Mouse (Mus musculus) layer of hippocampus, postnatal 36 days (tissue): ENCODE results near the gene Zfp119a. TPM values are rescaled to one million over a fixed set of nuclear protein-coding genes. Genes with fewer than 3 reads are reported as not detected.
"Not testable (repeated sequence)": the region's sequence is repeated elsewhere in the genome, so short reads cannot be mapped to it uniquely, and the experiment has no call there.

Experiments used
- DNase-seq, 2 experiments: peaks; one replicate each; pipeline ENCODE4 v3.0.0; 2022
- total RNA-seq, 2 experiments: library from RNA; stranded (reverse); gene quantifications; 2 replicates each; pipeline ENCODE4 v1.2.3; 2021

Zfp119a gene
- 1 to 10 TPM; 6.0 to 6.5 TPM for total RNA-seq

- DNase-seq: peak; percentile 84
These were observed at the start of gene Zfp119a for GRCm38 (mm10) chr17:55878636-55879369. Gene Zfp119a, minus strand, starts transcription at chr17:55878930.

GRCm38 (mm10) chr17:55906669-55907068 lies 27.9 kb upstream of the Zfp119a start:
- no peak for DNase-seq

- no peak for DNase-seq
These were observed 25.4 kb upstream of the Zfp119a start for GRCm38 (mm10) chr17:55904131-55904530.

GRCm38 (mm10) chr17:55903687-55904086 lies 25.0 kb upstream of the Zfp119a start:
- DNase-seq: no peak

- no peak for DNase-seq
These were observed 24.4 kb upstream of the Zfp119a start for GRCm38 (mm10) chr17:55903087-55903486.

- DNase-seq: not testable (repeated sequence)
These were observed 13.8 kb upstream of the Zfp119a start for GRCm38 (mm10) chr17:55892406-55892955.

- DNase-seq: no peak
These were observed 6.2 kb upstream of the Zfp119a start for GRCm38 (mm10) chr17:55884912-55885311.

DNA sequence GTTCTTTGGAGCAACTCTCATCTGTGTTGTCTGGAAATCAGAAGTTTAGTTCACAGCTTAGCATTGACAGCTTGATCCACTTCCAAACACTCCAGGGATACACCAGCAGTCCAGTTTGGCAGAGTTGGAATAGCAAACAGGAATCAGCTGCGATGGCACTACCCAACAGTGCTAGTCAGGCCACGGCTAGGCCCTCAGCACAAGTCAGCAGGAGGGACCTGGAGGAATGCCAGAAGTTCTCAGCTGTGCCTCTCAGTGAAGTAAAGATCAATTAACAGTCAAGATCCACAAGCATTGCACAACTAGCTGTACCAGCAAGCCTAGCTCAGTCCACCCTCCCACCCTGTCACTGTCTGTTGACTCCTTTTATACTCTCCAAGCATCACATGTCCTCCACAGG lies 4.9 kb upstream of the Zfp119a start:
- DNase-seq: no peak

DNA sequence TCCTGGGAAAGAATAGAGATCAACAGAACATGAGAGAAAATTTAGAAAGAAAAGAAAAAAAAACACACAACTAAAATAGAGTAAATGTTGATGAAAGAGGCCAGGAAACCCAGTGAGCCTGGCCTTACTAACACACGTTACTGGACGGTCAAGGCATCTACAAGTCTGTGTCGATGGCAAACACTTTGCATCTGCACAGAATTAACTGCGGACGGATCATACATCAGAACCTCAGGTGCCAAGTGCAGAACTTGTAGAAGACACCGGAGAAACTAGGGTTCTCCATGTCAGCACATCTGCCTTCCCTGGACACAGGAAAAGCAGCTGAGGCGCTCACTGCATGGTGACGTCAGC lies 471 bp downstream of the Zfp119a start:
- DNase-seq: not testable (repeated sequence)

- no peak for DNase-seq
These were observed 1.5 kb downstream of the Zfp119a start for GRCm38 (mm10) chr17:55877184-55877583.

DNA sequence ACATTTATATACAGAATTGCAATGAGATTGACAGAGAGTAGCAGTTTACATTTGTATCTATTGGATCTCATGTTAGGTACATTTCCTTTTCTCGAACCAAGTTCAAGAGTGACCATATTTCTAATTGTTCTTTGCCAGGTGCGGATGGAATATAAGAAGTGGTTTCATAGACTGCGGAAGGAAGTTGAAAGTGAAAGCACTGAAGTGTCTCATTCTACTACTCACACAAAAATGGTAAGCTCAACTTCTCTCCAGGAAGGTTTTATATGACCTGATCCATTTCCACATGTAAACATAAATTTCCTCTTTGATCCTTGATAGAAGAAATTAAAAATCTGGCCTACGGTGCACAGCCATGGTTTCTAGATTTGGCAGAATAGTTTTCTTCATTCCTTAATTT lies 35.7 kb downstream of the Zfp119a start:
- DNase-seq: no peak

- DNase-seq: no peak
These were observed 57.2 kb downstream of the Zfp119a start for GRCm38 (mm10) chr17:55821566-55821965.

GRCm38 (mm10) chr17:55816853-55817252 lies 61.9 kb downstream of the Zfp119a start:
- DNase-seq: no peak

Other genes starting within 250 kb of the Zfp119a start
- 1 to 10 TPM; 6.6 to 7.9 TPM for gene Pot1b, start 166.3 kb downstream of the Zfp119a start, total RNA-seq
- gene Adgre4, start 128.9 kb downstream of the Zfp119a start, total RNA-seq: under 1 TPM in 1 of 2 experiments, not detected in 1; 0.18 TPM
- 1 to 10 TPM; 8.7 to 9.3 TPM for gene Zfp959, start 13.2 kb upstream of the Zfp119a start, total RNA-seq
- gene Zfp119b, start 70.6 kb upstream of the Zfp119a start, total RNA-seq: 1 to 10 TPM; 3.4 to 5.4 TPM
- 1 to 10 TPM; 1.1 to 1.2 TPM for gene Ebi3, start 73.7 kb upstream of the Zfp119a start, total RNA-seq
- 10 to 100 TPM; 17.4 to 20.5 TPM for gene Yju2, start 80.2 kb upstream of the Zfp119a start, total RNA-seq
- gene Shd, start 91.5 kb upstream of the Zfp119a start, total RNA-seq: 10 to 100 TPM; 24.4 to 26.8 TPM
- gene Fsd1, start 107.6 kb upstream of the Zfp119a start, total RNA-seq: 10 to 100 TPM; 70.1 to 75.8 TPM
- 1 to 10 TPM; 2.1 TPM for gene Stap2, start 126.7 kb upstream of the Zfp119a start, total RNA-seq
- 100 to 1,000 TPM in 1 of 2 experiments, 10 to 100 TPM in 1; 95.5 to 102 TPM for gene Mpnd, start 126.8 kb upstream of the Zfp119a start, total RNA-seq
- 10 to 100 TPM; 61.5 to 69.6 TPM for gene Sh3gl1, start 157.7 kb upstream of the Zfp119a start, total RNA-seq
- gene Chaf1a, start 161.5 kb upstream of the Zfp119a start, total RNA-seq: 1 to 10 TPM; 2.5 to 3.6 TPM
- gene Ubxn6, start 196.1 kb upstream of the Zfp119a start, total RNA-seq: 10 to 100 TPM; 84.6 to 87.3 TPM
- gene Hdgfl2, start 200.7 kb upstream of the Zfp119a start, total RNA-seq: 100 to 1,000 TPM; 115 to 121 TPM
- 1 to 10 TPM; 1.4 to 6.8 TPM for gene Plin4, start 230.9 kb upstream of the Zfp119a start, total RNA-seq
- under 1 TPM; 0.40 to 0.63 TPM for gene Plin5, start 238.7 kb upstream of the Zfp119a start, total RNA-seq
- gene Lrg1, start 243.1 kb upstream of the Zfp119a start, total RNA-seq: 1 to 10 TPM in 1 of 2 experiments, under 1 TPM in 1; 0.40 to 1.7 TPM